Mouse (Mus musculus) left cerebral cortex, postnatal 36 days (tissue): ENCODE measurements around the gene Ier2. TPM values are rescaled to one million over a fixed set of nuclear protein-coding genes. Genes with fewer than 3 reads are reported as not detected.
"Not testable (repeated sequence)": the region's sequence is repeated elsewhere in the genome, so short reads cannot be mapped to it uniquely, and the experiment has no call there.

Experiments used
- DNase-seq, 2 experiments: peaks; one replicate each; pipeline ENCODE4 v3.0.0; 2021 to 2022; ENCODE audit warnings: low spot score in 2 of 2, mixed read lengths in 1 of 2
- intact Hi-C: fragments of 180-260 bp; cut with DNase I; formaldehyde crosslinking; loops from one replicate; pipeline ENCODE4 v1.15.1; 2025
- total RNA-seq, 2 experiments: library from RNA; stranded (reverse); gene quantifications; 2 replicates each; pipeline ENCODE4 v1.2.3; 2021

Gene Ier2
- total RNA-seq, 2 experiments from 2014 or later, result 5.6 to 27.6 TPM

DNA sequence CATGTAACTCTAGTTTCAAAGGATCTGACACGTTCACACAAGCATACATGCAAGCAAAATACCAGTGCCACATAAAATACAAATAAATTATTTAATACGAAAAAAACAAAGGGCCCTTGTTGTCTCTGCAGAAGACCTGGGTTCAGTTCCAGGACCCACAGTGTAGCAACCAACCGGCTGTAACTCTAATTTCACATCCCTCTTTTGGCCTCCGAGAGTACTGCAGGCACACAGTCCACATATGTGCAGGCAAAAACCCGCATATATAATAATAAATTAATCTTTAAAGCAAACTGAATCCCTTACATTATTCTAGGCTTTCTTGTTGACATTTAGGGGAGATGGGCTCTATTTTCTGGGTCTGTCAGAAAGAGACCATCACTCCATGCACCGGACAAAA lies 15.9 kb downstream of the Ier2 start:
- DNase-seq, result no peak
- intact Hi-C loops, result no loop called here

DNA sequence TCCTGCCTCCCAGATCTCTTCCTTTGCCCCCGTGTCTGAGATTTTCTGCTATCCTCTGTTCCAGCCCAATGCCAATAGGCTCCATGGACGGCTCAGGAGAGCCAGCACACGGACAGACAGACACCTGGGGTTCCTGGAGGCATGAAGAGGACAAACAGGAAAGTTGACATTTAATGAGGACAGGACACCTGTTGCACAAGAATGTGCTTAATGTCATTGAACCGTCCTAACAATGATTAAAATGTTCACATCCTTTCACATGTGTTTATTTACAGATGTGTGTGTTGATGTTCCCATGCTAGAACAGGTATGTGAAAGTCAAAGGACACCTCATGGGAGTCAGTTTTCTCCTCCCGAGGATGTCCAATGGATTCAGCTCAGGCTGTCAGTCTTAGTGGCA lies 19.6 kb downstream of the Ier2 start:
- intact Hi-C loops, result loop anchor here (5.0 kb wide), 1 partner anchor 169 kb away; no protein-coding TSS in a partner anchor
- DNase-seq, result no peak

DNA sequence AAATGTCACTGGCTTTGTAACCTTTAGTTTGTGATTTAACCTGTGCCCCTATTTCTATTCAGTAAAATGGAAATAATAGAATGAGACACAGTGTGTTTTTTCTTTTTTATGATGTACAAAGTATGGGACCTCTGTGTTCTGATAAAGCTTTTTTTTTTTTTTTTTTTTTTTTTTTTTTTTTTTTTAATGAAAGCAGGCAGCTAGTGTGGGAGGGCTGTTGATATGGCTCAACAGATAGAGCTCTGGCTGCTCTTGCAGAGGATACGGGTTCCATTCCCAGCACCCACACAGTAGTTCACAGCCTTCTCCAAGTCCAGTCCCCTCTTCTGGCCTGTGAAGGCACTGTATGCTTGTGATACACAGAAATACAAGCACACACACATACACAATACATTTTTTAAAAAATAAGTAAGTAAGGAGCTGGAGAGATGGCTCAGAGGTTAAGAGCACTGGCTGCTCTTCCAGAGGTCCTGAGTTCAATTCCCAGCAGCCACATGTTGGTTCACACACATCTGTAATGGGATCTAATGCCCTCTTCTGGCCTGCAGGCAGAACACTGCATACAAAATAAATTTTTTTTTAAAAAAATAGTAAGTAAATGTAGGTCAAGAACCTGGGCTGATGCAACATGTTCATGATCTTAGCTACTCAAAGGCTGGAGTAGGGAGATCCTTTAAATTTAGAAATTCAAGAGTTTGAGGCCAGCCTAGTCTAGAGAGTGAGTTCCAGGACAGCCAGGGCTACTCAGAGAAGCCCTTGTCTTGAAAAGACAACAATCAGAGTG lies 20.9 kb downstream of the Ier2 start:
- intact Hi-C loops, result loop anchor here (5.0 kb wide), 1 partner anchor 171 kb away; no protein-coding TSS in a partner anchor
- no peak for DNase-seq

DNA sequence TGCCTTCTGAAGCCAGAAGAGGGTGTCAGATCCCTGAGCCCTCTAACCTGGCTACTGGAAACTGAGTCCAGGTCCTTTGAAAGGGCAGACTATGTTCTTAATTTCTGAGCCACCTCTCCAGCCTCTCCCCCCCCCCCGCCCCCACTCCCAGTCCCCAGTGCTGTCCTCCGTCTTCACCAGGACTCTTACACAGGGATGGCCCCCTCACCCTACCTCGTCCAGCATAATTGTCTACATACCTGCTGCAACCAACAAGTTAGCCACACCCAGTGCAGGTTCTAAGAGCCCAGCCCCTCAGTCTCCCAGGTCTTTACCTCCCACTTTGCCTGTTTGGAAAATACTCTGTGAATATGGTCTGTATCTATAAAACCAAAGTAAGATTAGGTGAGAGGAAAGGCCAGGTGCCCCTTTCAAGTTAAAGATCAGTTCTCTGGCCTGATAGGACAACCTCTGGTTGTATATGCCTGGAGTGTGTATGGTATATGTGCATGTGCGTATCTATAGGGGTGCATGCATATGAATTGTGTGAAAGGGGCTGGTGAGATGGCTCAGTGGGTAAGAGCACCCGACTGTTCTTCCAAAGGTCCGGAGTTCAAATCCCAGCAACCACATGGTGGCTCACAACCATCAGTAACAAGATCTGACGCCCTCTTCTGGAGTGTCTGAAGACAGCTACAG lies 21.9 kb downstream of the Ier2 start:
- intact Hi-C loops, result loop anchor here (5.0 kb wide), 1 partner anchor 172 kb away; no protein-coding TSS in a partner anchor
- no peak for DNase-seq

DNA sequence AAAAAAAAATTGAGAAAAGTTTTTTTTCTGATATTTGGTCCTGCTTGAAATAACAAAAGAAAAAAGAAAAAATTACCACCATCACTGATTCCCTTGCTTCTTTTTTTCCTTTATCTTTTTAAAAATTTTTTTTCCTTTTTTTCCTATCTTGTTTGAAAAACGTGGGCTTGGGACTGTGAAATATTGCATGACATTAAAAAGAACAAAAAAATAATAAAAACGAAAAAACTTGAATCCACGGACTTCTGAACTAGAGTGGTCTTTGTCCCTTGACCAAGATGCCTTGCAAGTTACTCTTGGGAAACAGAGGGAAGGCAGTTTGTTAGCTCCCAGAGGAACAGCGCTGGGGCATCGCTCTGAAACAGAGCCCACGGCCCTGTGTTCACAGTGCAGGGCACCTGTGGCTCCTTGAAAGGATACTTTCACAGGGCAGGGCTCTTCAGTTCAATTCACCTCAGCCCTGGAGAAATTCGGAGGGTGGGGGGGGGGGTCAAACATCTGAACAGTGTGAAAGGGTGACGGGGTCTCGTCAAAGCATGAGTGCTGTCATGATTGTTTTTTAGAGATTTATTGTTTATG lies 22.6 kb downstream of the Ier2 start:
- no peak for DNase-seq
- intact Hi-C loops, result loop anchor here (5.0 kb wide), 1 partner anchor 172 kb away; no protein-coding TSS in a partner anchor

DNA sequence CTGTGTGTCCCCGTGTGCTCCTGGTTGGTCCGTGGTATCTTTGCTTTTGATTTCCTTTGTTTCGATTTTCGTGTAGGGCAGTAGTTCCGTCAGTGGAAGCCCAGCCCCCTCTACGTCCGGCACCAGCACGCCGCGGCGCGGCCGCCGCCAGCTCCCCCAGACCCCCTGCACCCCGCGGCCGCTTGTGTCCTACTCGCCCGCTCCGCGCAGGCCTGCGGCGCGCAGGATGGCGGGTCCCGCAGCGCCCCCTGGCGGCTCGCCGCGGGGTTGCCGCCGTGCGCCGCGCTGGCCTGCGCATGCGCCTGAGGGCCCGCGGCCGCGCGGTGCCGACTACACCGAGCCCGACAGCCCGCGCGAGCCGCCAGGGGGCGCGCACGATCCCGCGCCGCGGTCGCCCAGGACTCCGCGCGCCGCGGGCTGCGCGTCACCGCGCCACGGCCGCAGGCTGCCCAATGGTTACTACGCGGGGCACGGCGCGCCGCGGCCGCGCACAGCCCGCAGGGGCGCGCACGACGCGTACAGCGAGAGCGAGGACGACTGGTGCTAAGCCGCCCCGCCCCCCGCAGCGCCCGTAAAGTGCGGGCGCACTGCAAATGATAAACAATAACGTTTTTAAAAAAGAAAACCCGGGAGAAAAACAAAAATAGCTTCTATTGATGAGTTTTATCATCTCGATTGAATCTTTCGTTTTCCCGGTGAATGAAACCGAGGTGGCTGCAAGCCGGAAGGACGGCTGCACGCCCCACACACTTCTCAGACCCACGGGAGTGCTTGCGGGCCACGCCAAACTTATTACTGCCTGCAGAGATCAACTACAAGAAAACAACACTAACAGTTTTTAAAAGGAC lies 23.3 kb downstream of the Ier2 start:
- DNase-seq, result peak; percentile 92 to 96
- intact Hi-C loops, result loop anchor here (1.0 to 5.0 kb wide), 2 partner anchors 23 to 173 kb away; partner anchors contain the start of gene Ier2

DNA sequence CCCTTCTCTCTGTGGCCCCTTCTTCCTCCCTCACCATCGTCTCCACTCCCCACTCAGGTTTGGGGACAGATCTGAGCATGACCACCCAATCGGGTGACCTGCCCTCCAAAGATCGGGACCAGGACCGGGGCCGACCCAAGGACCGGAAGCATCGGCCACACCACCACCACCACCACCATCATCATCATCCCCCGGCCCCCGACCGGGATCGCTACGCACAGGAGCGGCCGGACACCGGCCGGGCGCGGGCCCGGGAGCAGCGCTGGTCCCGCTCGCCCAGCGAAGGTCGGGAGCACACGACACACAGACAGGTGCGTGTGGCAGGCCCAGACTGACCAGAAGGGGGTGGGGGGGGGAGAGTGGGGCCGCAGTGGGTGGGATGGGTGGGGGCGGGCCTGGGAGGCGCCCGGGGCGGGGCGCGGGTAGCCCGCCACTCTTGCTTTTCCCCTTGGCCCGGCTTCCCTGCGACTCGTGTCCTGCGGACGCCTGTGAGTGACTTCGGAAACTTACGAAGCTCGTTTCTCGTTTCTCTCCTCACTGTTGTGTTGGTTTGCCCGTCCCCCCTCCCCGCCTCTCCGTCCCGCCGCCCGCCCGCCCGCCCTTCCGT lies 24.0 kb downstream of the Ier2 start:
- intact Hi-C loops, result loop anchor here (1.0 kb wide), 1 partner anchor 24 kb away; the partner anchor contains the start of gene Ier2
- DNase-seq, result no peak

DNA sequence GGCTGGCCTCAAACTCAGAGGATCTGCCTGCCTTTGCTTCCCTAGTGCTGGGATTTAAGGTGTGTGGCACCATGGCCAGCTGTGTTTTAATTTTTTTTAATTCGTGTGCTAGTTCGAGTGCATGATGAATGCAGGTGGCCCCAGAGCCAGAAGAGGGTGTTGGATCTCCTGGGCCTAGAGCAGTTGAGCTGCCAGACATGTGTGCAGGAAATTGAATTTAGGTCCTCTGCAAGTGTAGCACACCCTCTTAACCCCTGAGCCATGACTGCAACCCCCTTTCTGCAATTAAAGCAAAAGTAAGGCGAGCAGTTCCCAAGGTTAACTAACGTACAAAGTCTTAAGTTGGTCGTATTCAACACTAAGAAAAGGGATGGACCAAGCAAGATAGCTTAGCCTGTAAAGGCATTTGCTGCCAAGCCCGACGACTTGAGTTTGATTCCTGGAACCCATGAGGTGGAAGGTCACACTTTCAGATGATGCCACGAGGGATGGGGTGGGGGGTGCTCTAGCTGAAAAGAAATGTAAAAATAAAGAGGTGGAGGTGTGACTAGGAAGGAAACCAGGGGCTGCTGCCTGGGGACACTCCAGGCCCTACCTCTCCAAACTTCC lies 24.6 kb downstream of the Ier2 start:
- intact Hi-C loops, result no loop called here

DNA sequence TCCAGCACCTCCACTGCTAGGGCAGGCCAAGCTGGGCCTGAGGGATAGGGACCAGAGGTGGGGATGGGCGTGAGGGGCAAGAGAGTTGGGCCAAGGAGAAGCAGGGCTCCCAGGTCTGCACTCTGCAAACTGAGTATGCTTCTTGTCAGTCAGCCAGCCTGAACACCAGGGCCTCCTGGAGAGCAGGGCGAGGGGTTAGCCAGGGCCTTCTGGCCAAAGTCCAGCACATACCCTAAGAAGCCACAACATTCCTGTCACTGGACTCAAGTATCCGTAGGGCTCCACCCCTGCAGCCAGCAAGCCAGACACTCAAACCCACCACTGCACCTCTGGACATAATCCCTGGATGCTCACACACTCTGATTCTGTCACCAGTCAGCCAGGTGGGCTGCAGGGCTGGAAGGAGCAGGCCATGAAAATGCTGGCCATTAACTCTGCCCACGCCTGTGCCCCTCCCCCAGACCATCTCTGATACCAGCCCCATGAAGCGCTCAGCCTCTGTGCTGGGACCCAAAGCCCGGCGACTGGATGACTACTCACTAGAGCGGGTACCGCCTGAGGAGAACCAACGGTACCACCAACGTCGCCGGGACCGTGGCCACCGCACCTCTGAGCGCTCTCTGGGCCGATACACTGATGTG lies 26.5 kb downstream of the Ier2 start:
- DNase-seq, result no peak
- intact Hi-C loops, result no loop called here

More for the DNA sequence above, 24.6 kb downstream of the Ier2 start:
- no peak for DNase-seq

DNA sequence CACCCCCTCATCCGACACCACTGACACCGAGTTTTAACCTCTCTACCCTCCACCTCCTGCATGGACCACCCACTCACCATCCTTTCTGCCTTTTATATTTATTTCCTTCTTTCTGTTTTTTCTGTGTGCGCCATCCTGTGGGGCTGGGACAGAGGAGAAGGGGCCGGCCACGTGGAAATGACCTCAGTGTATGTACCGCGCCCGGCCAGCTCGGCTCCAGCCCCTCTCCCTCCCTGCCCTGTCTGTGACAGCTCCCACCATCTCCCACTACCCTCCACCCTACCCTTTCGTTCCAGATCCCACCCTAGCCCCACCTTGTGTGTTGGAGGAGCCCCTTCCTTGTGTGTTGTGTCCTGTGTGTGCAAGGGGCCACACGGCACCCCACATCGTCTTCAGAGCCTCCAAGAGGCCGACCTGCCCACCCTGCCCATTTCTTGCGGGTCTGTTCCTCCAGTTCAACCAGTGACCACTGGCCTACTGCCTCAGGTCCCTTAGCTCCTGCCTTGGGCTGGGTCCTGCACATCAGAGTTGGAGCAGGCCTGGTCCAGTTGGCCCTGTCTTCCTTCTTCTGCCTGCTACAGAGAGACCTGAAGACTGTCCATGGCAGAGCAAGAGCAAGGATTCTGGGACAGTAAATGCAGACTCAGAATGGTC lies 27.1 kb downstream of the Ier2 start:
- intact Hi-C loops, result no loop called here
- DNase-seq, result no peak

DNA sequence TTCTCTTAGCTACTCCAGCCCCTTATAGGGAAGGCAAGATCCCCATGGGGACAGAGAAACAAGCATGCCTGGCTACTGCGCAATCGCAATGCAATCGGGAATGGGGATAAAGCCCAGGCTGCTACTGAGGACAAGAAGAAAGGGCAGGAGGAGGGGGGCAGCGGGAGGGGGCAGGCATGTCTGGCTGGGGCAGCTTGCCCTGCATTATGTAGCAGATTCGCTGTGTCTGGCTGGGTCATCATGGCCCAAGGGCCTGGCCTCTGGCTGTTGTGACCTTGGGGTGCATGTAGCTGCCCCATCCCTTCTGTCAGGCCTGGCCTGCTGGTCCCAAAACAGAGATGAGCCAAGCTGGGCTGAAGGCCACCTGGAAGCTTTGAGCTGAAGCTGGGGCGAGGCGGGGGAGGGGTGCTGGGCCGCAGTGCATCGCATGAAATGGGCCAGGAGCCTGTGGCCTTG lies 27.8 kb downstream of the Ier2 start:
- intact Hi-C loops, result no loop called here
- DNase-seq, result peak in 1 of 2 experiments; percentile 41

DNA sequence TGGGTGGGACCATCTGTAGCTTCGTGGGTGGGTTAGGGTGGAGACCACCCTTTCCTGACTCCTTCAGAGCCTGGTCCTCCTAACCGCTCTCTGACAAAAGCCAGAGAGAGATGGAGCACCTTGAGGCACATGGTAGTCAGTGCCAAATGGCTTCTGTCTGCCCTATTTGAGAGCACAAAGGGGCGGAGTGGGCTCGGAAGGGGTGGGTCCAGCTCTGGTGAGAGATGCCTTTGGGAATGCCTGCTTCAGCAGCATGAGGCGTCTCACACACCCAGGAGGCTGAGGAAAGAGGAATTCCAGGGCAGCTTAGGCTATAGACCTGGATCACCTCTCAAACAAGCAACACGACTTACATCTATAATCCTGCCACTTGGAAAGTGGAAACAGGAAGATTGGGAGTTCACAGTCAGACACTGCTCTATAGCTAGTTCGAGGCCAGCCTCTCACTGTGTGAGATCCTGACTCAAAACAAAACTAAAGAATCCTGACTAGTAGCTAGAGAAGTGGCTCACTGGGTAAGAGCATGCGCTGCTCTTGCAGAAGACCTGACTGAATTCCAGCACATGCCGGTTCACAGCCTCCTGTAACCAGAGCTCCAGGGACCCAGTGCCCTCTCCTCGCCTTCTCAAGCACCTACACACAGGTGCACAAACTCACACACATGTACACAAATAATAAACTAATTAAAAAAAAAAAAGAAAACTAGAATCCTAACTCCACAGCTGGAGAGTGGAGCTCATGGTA lies 28.6 kb downstream of the Ier2 start:
- intact Hi-C loops, result no loop called here
- DNase-seq, result no peak

DNA sequence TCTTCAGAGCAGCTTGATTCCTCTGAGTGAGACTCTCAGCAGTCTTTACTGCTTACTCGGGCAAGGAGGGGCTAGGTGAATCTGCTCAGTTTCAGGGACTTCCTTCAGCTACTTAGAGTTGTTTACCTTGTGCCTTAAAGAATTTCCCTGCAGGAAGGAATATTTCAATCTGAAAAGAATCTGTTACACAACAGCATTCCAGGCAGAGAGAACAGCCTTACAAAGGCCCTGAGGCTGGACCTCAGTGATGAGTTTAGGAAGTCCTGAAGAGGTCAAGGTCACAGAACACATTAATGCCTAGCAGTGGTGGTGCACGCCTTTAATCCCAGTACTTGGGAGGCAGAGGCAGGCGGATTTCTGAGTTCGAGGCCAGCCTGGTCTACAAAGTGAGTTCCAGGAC lies 30.8 kb downstream of the Ier2 start:
- intact Hi-C loops, result no loop called here
- no peak for DNase-seq

DNA sequence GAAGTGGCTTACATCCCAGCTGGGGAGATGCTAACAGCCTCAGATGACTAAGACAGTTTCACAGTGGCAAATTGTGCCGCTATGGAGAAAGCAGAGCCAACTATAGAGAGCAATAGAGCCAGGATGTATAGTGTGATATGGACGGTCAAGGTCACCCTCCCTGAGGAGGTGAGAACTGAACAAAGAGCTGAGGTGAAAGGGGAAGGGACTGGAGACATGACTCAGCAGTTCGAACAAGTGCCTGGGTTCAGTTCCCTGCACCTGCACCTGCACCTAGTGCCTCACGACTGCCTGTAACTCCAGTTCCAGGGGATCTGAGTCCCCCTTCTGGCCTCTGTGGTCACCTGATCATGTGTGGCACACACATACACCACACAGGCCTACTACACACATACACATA lies 32.5 kb downstream of the Ier2 start:
- intact Hi-C loops, result no loop called here
- no peak for DNase-seq

DNA sequence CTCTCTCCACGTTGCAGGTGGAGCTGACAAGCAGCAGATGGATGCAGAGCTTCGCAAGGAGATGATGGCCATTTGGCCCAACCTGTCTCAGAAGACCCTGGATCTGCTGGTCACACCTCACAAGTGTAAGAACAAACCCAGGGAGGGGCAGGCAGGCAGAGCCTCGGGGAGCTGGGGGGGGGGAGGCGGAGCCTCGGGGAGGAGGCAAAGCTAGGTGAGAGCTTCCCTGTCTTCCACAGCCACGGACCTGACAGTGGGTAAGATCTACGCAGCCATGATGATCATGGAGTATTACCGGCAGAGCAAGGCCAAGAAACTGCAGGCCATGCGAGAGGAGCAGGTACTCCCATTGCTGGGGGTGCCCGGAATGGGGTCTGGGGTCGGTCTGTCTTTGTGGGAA lies 33.1 kb downstream of the Ier2 start:
- intact Hi-C loops, result no loop called here
- DNase-seq, result no peak

DNA sequence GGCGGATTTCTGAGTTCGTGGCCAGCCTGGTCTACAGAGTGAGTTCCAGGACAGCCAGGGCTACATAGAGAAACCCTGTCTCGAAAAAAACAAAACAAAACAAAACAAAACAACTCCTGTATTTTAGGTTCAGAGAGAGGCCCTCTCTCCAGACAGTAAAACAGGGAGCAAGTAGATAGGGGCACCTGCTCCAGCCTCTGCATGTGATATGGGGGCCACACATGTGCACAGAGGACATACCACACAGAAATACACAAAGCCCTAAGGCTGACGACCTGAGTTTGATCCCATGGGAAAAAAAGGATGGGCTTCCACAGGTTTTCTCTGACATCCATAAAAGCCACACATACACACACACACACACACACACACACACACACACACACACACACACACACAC lies 39.2 kb downstream of the Ier2 start:
- DNase-seq, intact Hi-C loops: not testable (repeated sequence)

DNA sequence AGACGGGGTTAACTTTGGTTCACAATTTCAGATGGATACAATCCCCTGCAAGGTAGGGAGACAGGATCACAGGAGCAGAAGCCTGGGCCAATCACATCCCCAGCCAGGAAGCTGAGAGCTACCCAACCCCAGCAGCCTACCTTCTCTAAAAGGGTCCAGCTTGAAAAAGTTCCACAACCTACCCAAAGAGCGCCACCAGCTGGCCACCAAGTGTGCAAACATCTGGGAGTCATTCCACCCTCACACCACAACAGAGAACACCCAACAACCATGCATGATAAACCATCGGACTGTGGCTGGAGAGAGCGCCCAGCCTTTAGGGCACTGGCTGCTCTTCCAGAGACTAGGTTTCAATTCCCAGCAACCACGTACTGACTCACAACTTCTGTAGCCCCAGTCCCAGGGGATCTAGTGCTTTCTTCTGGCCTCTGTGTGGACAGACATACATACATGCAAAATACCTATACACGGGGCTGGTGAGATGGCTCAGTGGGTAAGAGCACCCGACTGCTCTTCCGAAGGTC lies 41.5 kb downstream of the Ier2 start:
- no peak for DNase-seq
- intact Hi-C loops, result no loop called here
